Mouse (Mus musculus) left cerebral cortex, adult 2 months (tissue): ENCODE measurements around the gene Nfam1. TPM values are rescaled to one million over a fixed set of nuclear protein-coding genes. Genes with fewer than 3 reads are reported as not detected.
A peak's percentile ranks its signal among the peaks of the same experiment; 100 is the strongest.
"Not testable (repeated sequence)": the region's sequence is repeated elsewhere in the genome, so short reads cannot be mapped to it uniquely, and the experiment has no call there.

ENCODE experiments used
- DNase-seq, 2 experiments: peaks; one replicate each; pipeline ENCODE4 v3.0.0; 2021 to 2022; ENCODE audit warnings: low spot score in 2 of 2, mixed read lengths in 1 of 2; ENCODE audit errors: extremely low spot score in 1 of 2
- H3K27ac ChIP-seq: fragments of 200-600 bp; 2 replicates; pipeline ENCODE4 v1.8.1; 2022
- H3K4me3 ChIP-seq: fragments of 200-600 bp; 2 replicates; pipeline ENCODE4 v1.8.1; 2022
- CTCF ChIP-seq: fragments of 200-600 bp; IDR thresholded peaks from 2 replicates; pipeline ENCODE4 v1.8.1; 2022; ENCODE audit warnings: antibody characterized with exemption, mild to moderate bottlenecking, moderate library complexity
- intact Hi-C: fragments of 180-260 bp; cut with DNase I; formaldehyde crosslinking; loops from one replicate; pipeline ENCODE4 v1.15.1; 2025
- long read RNA-seq, 2 experiments: library from polyadenylated mRNA; stranded (forward); transcript quantifications; one replicate each; pipeline ENCODE4 v2.0.0; 2021; ENCODE audit warnings: borderline mapping rate in 2 of 2
- total RNA-seq, 2 experiments: library from RNA; stranded (reverse); gene quantifications; 2 replicates each; pipeline ENCODE4 v1.2.3; 2021

Nfam1 gene
- total RNA-seq = 1 to 10 TPM; 2.2 to 2.8 TPM
- long read RNA-seq, experiment 1, full-length matches to known transcripts = 5 of 8 reads
- long read RNA-seq, experiment 1, partial matches to known transcripts = 0 of 8 reads
- long read RNA-seq, experiment 1, other reads (novel, unspliced or antisense) = 3 of 8 reads
- long read RNA-seq, experiment 2, full-length matches to known transcripts = 8 of 8 reads
- long read RNA-seq, experiment 2, partial matches to known transcripts = 0 of 8 reads
- long read RNA-seq, experiment 2, other reads (novel, unspliced or antisense) = 0 of 8 reads

DNA sequence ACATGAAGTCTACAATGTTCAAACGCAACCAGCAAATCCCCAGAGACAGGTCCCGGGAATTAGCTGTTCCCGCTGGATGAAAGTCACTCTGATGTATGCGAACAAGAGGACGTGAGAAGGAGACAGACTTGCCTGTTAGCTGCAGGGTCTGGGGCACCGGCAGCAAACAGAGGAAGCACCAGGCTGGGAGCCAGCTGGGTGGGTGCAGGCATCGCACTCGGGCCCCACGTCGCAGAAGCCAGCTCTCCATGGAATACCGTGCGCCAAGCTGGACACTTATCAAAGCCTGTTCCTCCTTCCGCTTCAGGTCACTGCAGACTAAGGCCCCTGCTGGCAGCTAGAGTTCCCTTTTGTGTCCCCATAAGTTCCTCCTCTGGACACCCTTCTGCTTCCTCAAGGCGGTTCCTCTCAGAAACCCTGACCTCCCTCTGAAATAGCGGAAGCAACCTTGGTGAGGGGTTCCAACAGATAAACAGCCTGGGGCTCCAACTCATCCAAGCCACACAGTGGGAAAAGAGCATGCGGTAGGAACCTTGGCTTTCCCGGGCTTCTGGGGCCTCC, at the start of gene Nfam1:
Gene Nfam1 (minus strand): TSS at position 326 of the 561 bp plus-strand sequence.
- DNase-seq = no peak
- Histone ChIP-seq H3K4me3 (peak within 1 kb of the TSS; percentile 11; the same call in 1 of the 2 replicates), H3K27ac (peak within 1 kb of the TSS; percentile 66; the same call in 1 of the 2 replicates)
- no peak for TF ChIP-seq CTCF
- intact Hi-C loops = no loop called here

DNA sequence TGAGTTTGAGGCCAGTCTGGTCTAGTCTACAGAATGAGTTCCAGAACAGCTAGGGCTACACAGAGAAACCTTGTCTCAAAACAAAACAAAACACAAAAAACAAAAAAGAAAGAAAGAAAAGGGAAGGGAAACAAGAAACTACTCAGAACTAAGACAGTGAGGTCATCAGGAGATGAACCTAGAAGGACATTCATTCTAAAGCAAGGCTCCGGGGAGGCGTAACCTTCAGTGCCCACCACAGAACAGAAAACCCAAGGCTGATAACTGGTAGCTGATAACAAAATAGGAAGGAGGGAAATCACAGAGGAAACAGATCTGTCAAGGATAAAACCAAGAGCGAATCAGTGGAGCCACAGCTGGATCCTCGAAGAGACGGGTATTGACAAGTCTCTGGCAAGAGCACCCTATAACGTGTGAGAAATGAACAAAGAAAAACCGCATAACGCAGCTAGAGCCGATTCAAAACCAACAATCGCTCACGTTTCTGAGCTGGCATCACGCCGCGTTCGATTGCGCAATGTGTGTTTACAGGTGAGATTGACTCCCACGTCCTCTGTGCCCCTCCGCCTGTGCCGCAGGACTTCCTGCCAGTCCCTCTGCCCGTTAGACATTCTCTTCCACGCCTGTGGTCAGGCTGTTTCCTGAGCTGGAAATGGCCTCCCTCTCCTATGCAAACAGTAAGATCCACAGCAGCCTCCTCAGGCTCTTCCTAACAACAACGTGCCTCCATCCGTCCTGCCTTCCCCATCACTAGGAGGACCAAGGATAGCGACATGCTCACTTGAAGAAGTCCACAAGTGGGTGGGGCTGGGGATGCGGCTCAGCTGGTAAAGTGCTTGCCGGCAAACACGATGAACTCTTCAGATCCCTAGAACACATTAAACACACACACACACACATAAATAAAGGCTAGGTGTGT, 42.8 kb upstream of the Nfam1 start:
- intact Hi-C loops = no loop called here
- Histone ChIP-seq H3K4me3 (no peak overlapping the region), H3K27ac (no peak overlapping the region)
- DNase-seq = no peak
- TF ChIP-seq CTCF = no peak

DNA sequence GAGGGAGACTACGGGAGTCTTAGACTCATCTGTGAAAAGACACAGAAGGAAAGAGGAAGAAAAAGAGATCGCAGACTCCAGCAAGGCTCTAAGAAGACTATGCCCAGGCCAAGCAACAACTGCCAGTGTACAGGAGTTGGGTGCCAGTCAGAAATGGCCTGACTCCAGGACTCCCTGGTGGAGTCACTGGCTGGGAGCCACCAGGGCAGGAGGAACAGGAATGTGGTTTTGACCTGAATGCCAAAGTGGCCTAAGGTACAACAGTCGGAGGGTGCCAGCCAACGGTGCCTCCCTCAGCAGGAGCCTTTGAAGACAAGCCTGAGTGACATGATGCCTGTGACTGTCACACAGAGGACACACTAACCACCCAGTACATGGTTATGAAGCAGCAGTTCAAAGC, 41.1 kb upstream of the Nfam1 start:
- H3K4me3 ChIP-seq = no peak overlapping the region
- TF ChIP-seq CTCF = no peak
- no peak overlapping the region for H3K27ac ChIP-seq
- intact Hi-C loops = no loop called here
- no peak for DNase-seq

DNA sequence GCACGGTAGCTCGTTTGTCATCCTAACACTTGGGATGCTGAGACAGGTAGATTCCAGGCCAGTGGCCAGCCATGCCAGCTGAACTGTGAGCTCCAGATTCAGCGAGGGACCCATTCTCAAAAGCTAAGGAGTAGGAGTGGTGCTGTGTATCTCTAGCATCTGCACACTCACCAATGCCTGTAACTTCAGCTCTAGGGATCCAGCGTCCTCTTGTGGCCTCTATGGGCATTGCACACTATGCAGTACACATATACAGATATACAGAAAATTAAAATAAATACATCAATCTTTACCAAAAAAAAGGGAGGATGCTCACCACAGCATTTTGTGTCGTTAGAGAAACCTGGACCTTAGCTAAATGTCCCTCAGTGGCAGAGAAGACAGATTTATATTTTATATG, 38.6 kb upstream of the Nfam1 start:
- Histone ChIP-seq H3K4me3 (no peak overlapping the region), H3K27ac (no peak overlapping the region)
- intact Hi-C loops = no loop called here
- TF ChIP-seq CTCF = peak; percentile 9
- DNase-seq = no peak

DNA sequence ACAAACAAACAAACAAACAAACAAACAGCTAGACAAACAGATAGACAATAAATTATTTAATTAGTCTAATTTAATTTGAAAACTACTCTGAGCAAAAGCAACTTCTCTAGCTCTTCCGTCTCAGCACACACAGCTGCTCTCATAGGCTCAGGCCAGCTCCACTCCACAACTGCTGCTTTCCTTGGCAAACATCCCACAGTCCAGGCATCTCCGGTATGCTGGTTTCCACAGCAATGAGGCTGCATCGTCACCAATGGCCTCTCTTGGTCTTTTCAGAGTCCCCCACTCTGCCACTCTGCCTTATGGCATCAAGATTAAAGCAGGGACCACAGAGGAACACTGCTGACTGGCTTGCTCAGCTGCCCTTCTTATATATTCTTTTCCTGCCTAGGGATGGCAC, 37.8 kb upstream of the Nfam1 start:
- DNase-seq = no peak
- intact Hi-C loops = no loop called here
- no peak overlapping the region for H3K4me3 ChIP-seq
- no peak for TF ChIP-seq CTCF
- H3K27ac ChIP-seq = no peak overlapping the region

DNA sequence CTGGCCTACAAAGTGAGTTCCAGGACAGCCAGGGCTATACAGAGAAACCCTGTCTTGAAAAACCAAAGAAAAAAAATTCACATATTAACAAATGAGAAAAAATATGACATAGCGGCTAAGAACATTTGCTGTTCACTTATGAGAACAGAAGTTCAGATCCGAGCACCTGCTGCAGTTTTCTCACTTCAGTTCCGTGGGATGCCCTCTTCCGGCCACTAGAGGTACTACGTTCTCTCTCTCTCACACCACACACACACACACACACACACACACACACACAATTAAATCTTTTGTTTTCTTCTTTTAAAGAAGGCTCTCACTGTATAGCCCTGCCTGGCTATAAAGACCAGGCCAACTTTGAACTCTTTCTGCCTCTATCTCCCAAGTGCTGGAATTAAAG, 35.2 kb upstream of the Nfam1 start:
- intact Hi-C loops = no loop called here
- Histone ChIP-seq H3K4me3 (no peak overlapping the region), H3K27ac (no peak overlapping the region)
- TF ChIP-seq CTCF = no peak
- no peak for DNase-seq

DNA sequence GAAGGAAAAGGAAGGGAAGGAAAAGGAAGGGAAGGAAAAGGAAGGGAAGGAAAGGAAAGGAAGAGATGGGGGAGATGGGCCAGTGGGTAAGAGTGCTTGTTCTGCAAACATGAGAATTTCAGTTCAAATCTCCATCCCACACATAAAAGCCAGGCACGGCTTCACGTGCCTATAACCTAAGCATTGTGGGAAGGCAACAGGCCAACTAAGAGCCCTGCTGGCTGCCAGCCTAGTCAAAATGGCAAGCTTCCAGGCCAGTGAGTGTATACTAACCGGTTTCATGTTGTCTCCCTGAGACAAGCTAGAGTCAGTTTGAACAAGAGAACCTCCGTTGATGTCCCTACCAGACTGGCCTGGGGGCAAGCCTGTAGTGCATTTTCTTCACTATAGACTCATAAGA, 32.4 kb upstream of the Nfam1 start:
- peak in 1 of 2 experiments; percentile 54 for DNase-seq
- intact Hi-C loops = no loop called here

DNA sequence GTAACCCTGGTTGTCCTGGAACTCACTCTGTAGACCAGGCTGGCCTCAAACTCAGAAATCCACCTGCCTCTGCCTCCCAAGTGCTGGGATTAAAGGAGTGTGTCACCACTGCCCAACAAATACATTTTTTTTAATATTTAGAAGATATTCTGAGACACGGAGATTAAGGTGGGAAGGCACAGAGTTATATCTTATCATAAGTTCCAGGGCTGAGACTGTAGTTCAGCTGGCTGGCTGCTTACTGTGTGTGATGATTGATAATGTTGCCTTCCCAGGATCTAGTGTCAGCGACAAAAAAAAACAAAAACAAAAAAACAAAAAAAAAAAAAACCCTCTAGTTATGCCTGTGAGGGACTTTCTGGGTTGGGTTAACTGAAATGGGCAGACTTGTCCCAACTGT, 29.5 kb upstream of the Nfam1 start:
- DNase-seq, intact Hi-C loops, H3K27ac ChIP-seq, H3K4me3 ChIP-seq: not testable (repeated sequence)

More for the DNA sequence above, 32.4 kb upstream of the Nfam1 start:
- no peak overlapping the region for H3K27ac ChIP-seq
- no peak for TF ChIP-seq CTCF
- no peak overlapping the region for H3K4me3 ChIP-seq

DNA sequence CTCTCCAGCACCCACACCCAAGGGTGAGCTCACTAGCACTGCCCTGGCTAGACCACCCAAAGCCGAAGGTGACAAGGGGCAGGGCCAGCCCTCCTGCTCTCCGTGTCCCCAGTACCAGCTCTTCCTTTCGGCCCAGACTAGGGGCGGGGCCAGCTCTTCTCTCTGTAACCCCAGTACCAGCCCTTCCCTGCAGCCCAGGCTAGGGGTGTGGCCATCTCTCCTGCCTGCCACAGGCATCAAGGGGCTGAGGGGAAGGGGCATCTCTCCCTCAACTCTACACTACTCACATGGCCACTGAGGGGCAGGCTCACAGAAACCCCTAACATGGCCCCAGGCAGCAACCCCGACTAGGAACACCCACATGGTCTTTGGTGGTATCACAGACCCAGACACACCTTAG, 28.6 kb upstream of the Nfam1 start:
- intact Hi-C loops = no loop called here
- DNase-seq = no peak
- TF ChIP-seq CTCF = no peak
- no peak overlapping the region for H3K4me3 ChIP-seq
- H3K27ac ChIP-seq = no peak overlapping the region

DNA sequence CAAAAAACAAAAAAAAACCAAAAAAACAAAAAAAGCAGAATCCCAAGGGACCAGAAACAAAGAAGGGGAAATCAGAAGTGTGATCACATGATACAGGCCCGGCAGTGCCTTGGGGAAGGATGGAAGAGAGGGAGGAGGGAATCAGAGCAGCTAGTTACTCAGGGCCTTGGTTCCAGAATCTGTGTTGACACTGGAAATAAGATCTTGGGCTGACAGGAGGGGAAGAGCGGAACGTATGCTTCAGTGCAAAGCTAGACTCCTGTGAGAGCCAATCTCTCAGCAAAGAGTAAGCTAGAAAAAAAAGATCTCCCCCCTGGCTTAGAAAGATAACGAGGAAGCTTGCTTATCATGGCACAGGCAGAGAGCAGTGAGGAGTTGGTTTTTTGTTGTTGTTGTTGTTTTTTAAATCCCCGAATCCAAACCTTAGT, 26.1 kb upstream of the Nfam1 start:
- intact Hi-C loops = loop anchor here (5.0 kb wide), 1 partner anchor 58 kb away; no protein-coding TSS in a partner anchor
- no peak overlapping the region for H3K27ac ChIP-seq
- no peak overlapping the region for H3K4me3 ChIP-seq
- TF ChIP-seq CTCF = no peak
- DNase-seq = no peak

DNA sequence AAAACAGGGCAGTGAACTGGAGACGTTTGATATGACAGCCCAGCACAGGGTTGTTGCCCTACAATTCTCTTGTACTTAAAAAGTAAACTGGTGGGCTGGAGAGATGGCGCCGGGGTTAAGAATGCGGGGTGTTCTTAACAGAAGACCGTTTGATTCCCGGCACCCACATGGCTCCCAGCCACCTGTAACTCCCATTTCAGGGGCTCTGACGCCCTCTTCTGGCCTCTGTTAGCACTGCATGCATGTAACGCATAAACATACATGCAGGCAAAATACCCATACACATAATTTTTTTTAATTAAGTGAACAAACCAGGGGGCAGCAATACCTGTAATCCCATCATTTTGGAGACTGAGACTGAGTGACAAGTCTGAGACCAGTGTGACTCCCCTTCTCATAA, 24.4 kb upstream of the Nfam1 start:
- H3K27ac ChIP-seq = peak overlapping the region; percentile 94; the same call in 1 of the 2 replicates
- TF ChIP-seq CTCF = peak; percentile 46
- no peak for DNase-seq
- intact Hi-C loops = loop anchor here (5.0 kb wide), 1 partner anchor 60 kb away; no protein-coding TSS in a partner anchor
- no peak overlapping the region for H3K4me3 ChIP-seq
